Comparison of ENCODE assay signal across 37 mouse cellular contexts in genomic region chr4:34021456-34021855, GRCm38 (mm10). TPM values are rescaled to one million over a fixed set of nuclear protein-coding genes. Genes with fewer than 3 reads are reported as not detected.
DNase-seq lines count a peak whose midpoint lies in the region; ATAC-seq and TF ChIP-seq lines count a peak whose summit lies in the region.
"Had no signal": no experiment of that assay in that cellular context is flagged by ENCODE, and none has a peak within 500 bp of the region (broad histone marks: within the 10 kb centered on the region; RNA-seq: fewer than 3 reads in every experiment).

No protein-coding gene starts in this region.

- intact Hi-C loops in heart, postnatal 14 days (cut with DNase I) = no loop called here

- no peak for ATAC-seq in kidney, postnatal 0 days (replicated peaks; ENCODE audit: low FRiP score, low read depth)
- ATAC-seq: activated CD4-positive, CD25-positive, alpha-beta regulatory T cell, adult 4 months; CD4-positive, CD25-positive, alpha-beta regulatory T cell, adult 4 months; forebrain, postnatal 0 days; inflammation-experienced regulatory T-cells, adult 6 months; midbrain, embryonic 16.5 days had no signal

- H3K9ac ChIP-seq in kidney, postnatal 0 days (ENCODE audit: low read depth, low read length) = no peak overlapping the region
- H3K9ac ChIP-seq: forebrain, postnatal 0 days; heart, embryonic 13.5 days; hindbrain, embryonic 13.5 days; limb, embryonic 12.5 days; liver, embryonic 15.5 days; lung, embryonic 14.5 days; neural tube, embryonic 13.5 days had no signal

- no peaks in the 10 kb centered on the region for H3K4me1 ChIP-seq in kidney, postnatal 0 days (replicated peaks; ENCODE audit: insufficient read depth, low read length)
- H3K4me1 ChIP-seq in embryonic facial prominence, embryonic 10.5 days = peaks cover 21% of the 10 kb centered on the region
- H3K4me1 ChIP-seq: heart, embryonic 13.5 days; hindbrain, embryonic 13.5 days; limb, embryonic 12.5 days; liver, embryonic 15.5 days; neural tube, embryonic 13.5 days had no signal

- TF ChIP-seq CTCF in kidney, postnatal 0 days (IDR thresholded peaks at IDR 0.05; ENCODE audit: low read depth) = no peak

- WGBS in kidney, postnatal 0 days = 42% methylated on average over 2 of the region's 2 CpGs
- WGBS in embryonic facial prominence, embryonic 10.5 days = 38% methylated on average over 2 of the region's 2 CpGs

- peak; percentile 15 for DNase-seq in kidney, postnatal 0 days (ENCODE audit: low spot score)
- no peak for DNase-seq in kidney, postnatal 4 days
- peak; percentile 65 for DNase-seq in embryo, embryonic 10 days (ENCODE audit: low spot score)
- DNase-seq in embryonic facial prominence, embryonic 10.5 days (ENCODE audit: low spot score) = peak; percentile 38
- DNase-seq in retina, embryonic 14.5 days (ENCODE audit: low spot score) = peak; percentile 30
- DNase-seq in right cerebral cortex, adult 18-20 months = no peak
- no peak for DNase-seq in heart, postnatal 14 days
- DNase-seq in kidney, postnatal 36 days = no peak
- DNase-seq: adrenal gland, adult 2 months; cerebellum, adult 8-10 months; cerebellum, postnatal 25 days; forebrain, postnatal 0 days; heart, adult 2 months; heart, postnatal 10 days; kidney, adult 11 months; lung, embryonic 14.5 days; lung, postnatal 14 days; right cerebral cortex, postnatal 4 days; thymus, postnatal 4 days had no signal

- H3K4me2 ChIP-seq in kidney, postnatal 0 days (ENCODE audit: low read length) = no peak overlapping the region
- H3K4me2 ChIP-seq: heart, embryonic 13.5 days; hindbrain, embryonic 13.5 days; limb, embryonic 12.5 days; liver, embryonic 15.5 days; lung, embryonic 14.5 days; midbrain, embryonic 11.5 days; neural tube, embryonic 13.5 days had no signal

- no peak overlapping the region for H3K4me3 ChIP-seq in kidney, postnatal 0 days (replicated peaks; ENCODE audit: low read depth, low read length)
- no peak overlapping the region for H3K4me3 ChIP-seq in embryonic facial prominence, embryonic 10.5 days
- H3K4me3 ChIP-seq: forebrain, embryonic 10.5 days; heart, adult 2 months; heart, embryonic 13.5 days; hindbrain, embryonic 13.5 days; limb, embryonic 12.5 days; liver, embryonic 15.5 days; myocyte; neural tube, embryonic 13.5 days had no signal

- no peaks in the 10 kb centered on the region for H3K36me3 ChIP-seq in kidney, postnatal 0 days (ENCODE audit: insufficient read depth, low read length)
- H3K36me3 ChIP-seq in embryonic facial prominence, embryonic 10.5 days (replicated peaks) = no peaks in the 10 kb centered on the region
- H3K36me3 ChIP-seq: forebrain, embryonic 10.5 days; heart, embryonic 13.5 days; hindbrain, embryonic 13.5 days; limb, embryonic 12.5 days; liver, embryonic 15.5 days; neural tube, embryonic 13.5 days had no signal

- no peaks in the 10 kb centered on the region for H3K9me3 ChIP-seq in kidney, postnatal 0 days (replicated peaks; ENCODE audit: low read length)
- no peaks in the 10 kb centered on the region for H3K9me3 ChIP-seq in embryonic facial prominence, embryonic 10.5 days
- H3K9me3 ChIP-seq: forebrain, embryonic 10.5 days; heart, embryonic 13.5 days; hindbrain, embryonic 13.5 days; limb, embryonic 12.5 days; liver, embryonic 15.5 days; neural tube, embryonic 13.5 days had no signal

- H3K27me3 ChIP-seq in kidney, postnatal 0 days (ENCODE audit: insufficient read depth, low read length) = no peaks in the 10 kb centered on the region
- H3K27me3 ChIP-seq in embryonic facial prominence, embryonic 10.5 days (replicated peaks; ENCODE audit: low read depth, poor library complexity, severe bottlenecking) = no peaks in the 10 kb centered on the region
- H3K27me3 ChIP-seq: heart, embryonic 13.5 days; hindbrain, embryonic 13.5 days; limb, embryonic 12.5 days; liver, embryonic 15.5 days; neural tube, embryonic 13.5 days had no signal

- H3K27ac ChIP-seq in kidney, postnatal 0 days = no peak overlapping the region
- H3K27ac ChIP-seq in embryonic facial prominence, embryonic 10.5 days (replicated peaks) = peak overlapping the region; percentile 40; the same call in 1 of the 2 replicates
- H3K27ac ChIP-seq: heart, adult 2 months; heart, embryonic 13.5 days; hindbrain, embryonic 13.5 days; limb, embryonic 12.5 days; liver, embryonic 15.5 days; neural tube, embryonic 13.5 days had no signal

RNA-seq across cellular contexts. Expression of gene Spaca1, which starts 28.5 kb away (rescaled TPM):
- 2.5 and 4.4 TPM in 2 replicates for polyA plus RNA-seq in kidney, postnatal 0 days (2015; fragmentation: Nextera tagmentation; extraction: Ambion mirVana)
- 1.4 and 3.0 TPM in 2 replicates for polyA plus RNA-seq in embryonic facial prominence, embryonic 10.5 days (2016; fragmentation: Nextera tagmentation; extraction: Ambion mirVana)
- total RNA-seq in heart, postnatal 14 days (2021) = not detected
- total RNA-seq: forebrain, postnatal 0 days; gastrocnemius, adult 8-10 months; heart, adult 2 months; heart, postnatal 10 days; layer of hippocampus, adult 18-20 months; layer of hippocampus, postnatal 10 days; left cerebral cortex, adult 18-20 months; left cerebral cortex, postnatal 25 days had no signal
- polyA plus RNA-seq: liver, adult 2 months; myocyte had no signal

Comparison
In these comparisons a context has a peak if more than half of its experiments do, and no peak if none do; other contexts are left out.
1. DNase-seq: peak in kidney, postnatal 0 days (single experiment), embryo, embryonic 10 days (single experiment), embryonic facial prominence, embryonic 10.5 days (single experiment) and retina, embryonic 14.5 days (single experiment); none in kidney, postnatal 4 days (0 of 2), right cerebral cortex, adult 18-20 months (single experiment), heart, postnatal 14 days (0 of 2) and kidney, postnatal 36 days (0 of 2).